Mouse (Mus musculus) layer of hippocampus, adult 18-20 months (tissue): ENCODE results near the gene Znrd1as. TPM values are rescaled to one million over a fixed set of nuclear protein-coding genes. Genes with fewer than 3 reads are reported as not detected.

Source experiments
- DNase-seq, 2 experiments: peaks; one replicate each; pipeline ENCODE4 v3.0.0; 2022; ENCODE audit warnings: low spot score in 2 of 2
- total RNA-seq, 2 experiments: library from RNA; stranded (reverse); gene quantifications; 2 replicates each; pipeline ENCODE4 v1.2.3; 2021

Gene Znrd1as
- total RNA-seq, 2 experiments from 2014 or later = 5.6 to 7.2 TPM

GRCm38 (mm10) chr17:36994528-36994927 lies 36.1 kb downstream of the Znrd1as start:
- DNase-seq = no peak

- no peak for DNase-seq
Measured at GRCm38 (mm10) chr17:36995448-36995847, 37.1 kb downstream of the Znrd1as start.

GRCm38 (mm10) chr17:36997033-36997735 lies 38.8 kb downstream of the Znrd1as start:
- DNase-seq = peak; percentile 45 to 84

- no peak for DNase-seq
Measured at GRCm38 (mm10) chr17:36998477-36998876, 40.1 kb downstream of the Znrd1as start.

- no peak for DNase-seq
Measured at GRCm38 (mm10) chr17:37000863-37001262, 42.5 kb downstream of the Znrd1as start, which contains the start of gene Zfp57. Gene Zfp57 (plus strand): TSS chr17:37001163.

GRCm38 (mm10) chr17:37002364-37003330 lies 44.3 kb downstream of the Znrd1as start:
- no peak for DNase-seq

GRCm38 (mm10) chr17:37003366-37003765 lies 45.0 kb downstream of the Znrd1as start:
- DNase-seq = no peak

GRCm38 (mm10) chr17:37008161-37008560 lies 49.8 kb downstream of the Znrd1as start:
- no peak for DNase-seq

- no peak for DNase-seq
Measured at GRCm38 (mm10) chr17:37009460-37010042, 51.2 kb downstream of the Znrd1as start.

GRCm38 (mm10) chr17:37011719-37012118 lies 53.3 kb downstream of the Znrd1as start:
- no peak for DNase-seq

GRCm38 (mm10) chr17:37012141-37012540 lies 53.7 kb downstream of the Znrd1as start:
- no peak for DNase-seq

Other genes with a start within 250 kb of the Znrd1as start
- gene H2-M10.5, start 185.7 kb upstream of the Znrd1as start, total RNA-seq = not detected
- gene H2-M10.6, start 146.4 kb upstream of the Znrd1as start, total RNA-seq = not detected
- gene Trim26, start 121.5 kb upstream of the Znrd1as start, total RNA-seq = 10 to 100 TPM; 18.1 to 20.3 TPM
- not detected for gene Trim15, start 91.4 kb upstream of the Znrd1as start, total RNA-seq
- gene Trim10, start 89.0 kb upstream of the Znrd1as start, total RNA-seq = not detected
- gene Trim40, start 68.5 kb upstream of the Znrd1as start, total RNA-seq = not detected
- gene Trim31, start 60.5 kb upstream of the Znrd1as start, total RNA-seq = not detected
- 1 to 10 TPM; 3.0 to 4.6 TPM for gene Rnf39, start 15.7 kb upstream of the Znrd1as start, total RNA-seq
- gene Ppp1r11, start 6.9 kb upstream of the Znrd1as start, total RNA-seq = 100 to 1,000 TPM; 140 to 145 TPM
- gene Znrd1, start within 50 bp of the Znrd1as start, total RNA-seq = 10 to 100 TPM; 31.3 to 37.2 TPM
- not detected for gene 2410137M14Rik, start 22.6 kb downstream of the Znrd1as start, total RNA-seq
- gene H2-M5, start 30.9 kb downstream of the Znrd1as start, total RNA-seq = under 1 TPM; 0.87 to 0.96 TPM
- 1 to 10 TPM; 8.1 to 8.7 TPM for gene Zfp57, start 42.6 kb downstream of the Znrd1as start, total RNA-seq
- 10 to 100 TPM; 35.8 to 43.1 TPM for gene Mog, start 64.8 kb downstream of the Znrd1as start, total RNA-seq
- gene Gabbr1, start 87.4 kb downstream of the Znrd1as start, total RNA-seq = 100 to 1,000 TPM; 683 to 686 TPM
- not detected for gene Olfr90, start 129.9 kb downstream of the Znrd1as start, total RNA-seq
- not detected for gene Olfr91, start 139.7 kb downstream of the Znrd1as start, total RNA-seq
- not detected for gene Olfr92, start 161.5 kb downstream of the Znrd1as start, total RNA-seq
- gene Olfr93, start 202.9 kb downstream of the Znrd1as start, total RNA-seq = not detected
- not detected for gene Ubd, start 235.3 kb downstream of the Znrd1as start, total RNA-seq
- not detected for gene Olfr94, start 242.4 kb downstream of the Znrd1as start, total RNA-seq